Mouse (Mus musculus) liver, embryonic 14.5 days (tissue): ENCODE results near the gene Ybx3.

Experiments
- CTCF ChIP-seq: IDR thresholded peaks from 2 replicates; pipeline ENCODE4 v1.5.1; 2016; ENCODE audit warnings: antibody characterized with exemption, low read depth, control low read depth
- EP300 ChIP-seq: IDR thresholded peaks from 2 replicates; pipeline ENCODE4 v1.6.1; 2016; ENCODE audit warnings: antibody characterized with exemption, low read depth

DNA sequence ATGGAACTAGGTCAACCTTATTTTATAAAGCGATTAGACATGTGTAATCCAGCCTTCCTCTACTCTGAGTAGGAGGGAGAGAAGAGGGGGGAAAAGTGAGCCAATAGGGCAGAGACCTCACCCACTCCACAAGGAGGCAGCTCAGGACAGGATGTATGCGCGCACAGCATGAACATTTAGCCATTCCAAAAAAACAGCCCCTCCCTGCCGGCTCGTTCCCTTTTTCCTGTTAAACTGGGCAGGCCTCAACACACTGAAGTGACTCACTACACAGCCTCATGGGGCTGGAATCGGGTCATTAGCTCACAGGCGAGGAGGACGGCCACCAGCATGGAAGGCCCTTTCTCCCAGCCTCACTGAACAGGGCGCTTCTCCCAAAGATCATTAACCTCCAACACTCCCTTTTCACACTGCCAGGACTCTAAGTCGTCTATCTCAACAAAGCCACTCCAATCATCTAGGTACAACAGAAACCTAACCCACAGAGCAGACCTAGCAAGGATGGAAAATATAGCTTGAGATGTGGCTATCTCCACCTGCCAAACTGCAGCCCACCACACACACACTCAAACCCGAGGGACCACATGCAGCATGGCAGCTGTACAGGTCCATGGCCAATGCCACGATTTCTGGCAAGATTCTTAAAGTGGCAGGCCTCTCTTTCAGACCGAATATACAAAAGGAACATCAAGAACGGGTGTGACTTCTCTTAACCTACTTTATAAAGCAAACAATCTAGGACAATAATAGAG is 5.9 kb downstream of the Ybx3 start:
- TF ChIP-seq EP300 (no peak), CTCF (no peak)
